Mouse (Mus musculus): ENCODE measurements around the gene Tiam2. TPM values are rescaled to one million over a fixed set of nuclear protein-coding genes. Genes with fewer than 3 reads are reported as not detected.
A peak's percentile ranks its signal among the peaks of the same experiment; 100 is the strongest.

Gene Tiam2
- 4.4 and 5.6 TPM in 2 replicates for polyA plus RNA-seq (2016; fragmentation: Nextera tagmentation; extraction: Ambion mirVana)

DNA sequence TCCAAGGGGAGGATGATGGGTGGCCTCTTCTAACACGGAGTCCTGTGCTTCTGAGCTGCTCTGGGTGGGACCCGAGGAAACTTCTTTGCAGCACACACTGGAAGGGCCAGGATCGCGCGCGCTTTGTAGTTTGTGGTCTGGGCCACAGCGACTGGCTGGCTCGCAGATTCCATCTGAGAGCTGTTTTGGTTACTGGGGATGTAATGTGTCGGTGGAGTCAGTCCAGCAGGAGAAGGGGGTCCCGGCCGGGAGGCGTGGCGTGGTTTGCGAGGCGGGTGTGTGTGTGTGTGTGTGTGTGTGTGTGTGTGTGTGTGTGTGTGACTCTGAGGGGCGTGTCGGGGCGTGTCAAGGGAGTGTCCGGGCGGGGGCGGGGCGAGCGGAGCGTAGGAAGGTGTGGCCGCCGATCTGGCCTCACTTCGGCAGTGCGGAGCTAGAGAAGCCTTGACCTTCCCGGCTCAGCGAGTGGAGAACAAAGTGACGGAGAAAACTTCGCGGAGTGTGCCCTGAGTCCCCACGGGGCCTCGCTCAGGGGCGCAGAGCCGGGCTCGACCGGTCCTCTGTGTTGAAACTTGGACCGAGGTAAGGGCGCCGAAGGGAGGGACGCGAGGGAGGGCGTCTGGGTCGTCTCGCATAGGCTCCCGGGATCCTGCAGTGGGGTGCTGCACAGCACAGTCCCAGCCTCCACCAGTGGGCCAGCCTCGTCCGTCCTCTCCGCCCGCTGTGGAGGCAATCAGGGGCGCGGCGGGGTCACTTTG, at the start of gene Tiam2:
TSS of gene Tiam2 (plus strand) at position 426 of the 755 bp plus-strand sequence.
- no peaks in the 10 kb centered on the region for H3K9me3 ChIP-seq (replicated peaks)
- H3K36me3 ChIP-seq = no peaks in the 10 kb centered on the region
- H3K27ac ChIP-seq (ENCODE audit: poor library complexity, severe bottlenecking) = no peak within 1 kb of the TSS
- 0 out of 2 replicates have a peak, but pooled peaks cover 3% of the 10 kb centered on the region for H3K4me1 ChIP-seq (replicated peaks)
- peak within 1 kb of the TSS; percentile 73 for H3K9ac ChIP-seq
- H3K4me3 ChIP-seq = peak within 1 kb of the TSS; percentile 66
- WGBS = under 1% methylated on average over 50 of the region's 55 CpGs
- ATAC-seq (ENCODE audit: insufficient number of reproducible peaks, low FRiP score) = peak; percentile 85
- peak within 1 kb of the TSS; percentile 96 for H3K4me2 ChIP-seq
- 0 out of 2 replicates have a peak, but pooled peaks cover 5% of the 10 kb centered on the region for H3K27me3 ChIP-seq (replicated peaks)

DNA sequence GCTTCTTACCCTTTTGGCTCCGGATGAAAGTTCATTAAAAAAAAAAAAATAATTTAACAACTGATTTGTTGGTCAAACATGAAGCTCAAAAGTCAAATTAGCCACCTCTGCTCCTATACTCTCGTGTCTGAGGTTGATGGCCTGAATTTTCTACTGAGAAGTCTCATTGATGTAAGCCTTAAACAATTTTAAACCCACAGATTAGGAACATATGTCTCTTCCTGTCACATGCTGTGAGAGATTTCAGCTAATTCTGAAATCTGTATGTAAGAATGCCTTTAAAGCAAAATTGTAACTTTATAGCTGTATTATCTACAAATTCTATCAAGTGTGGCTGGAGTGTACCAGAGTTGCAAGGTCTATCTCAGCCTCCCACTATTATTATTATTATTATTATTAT, 46.1 kb upstream of the Tiam2 start:
- no peak for ATAC-seq (ENCODE audit: insufficient number of reproducible peaks, low FRiP score)
- Histone ChIP-seq H3K9me3 (replicated peaks) (no peaks in the 10 kb centered on the region), H3K4me1 (replicated peaks) (peaks cover 26% of the 10 kb centered on the region), H3K4me2 (no peak overlapping the region), H3K9ac (no peak overlapping the region), H3K27me3 (replicated peaks) (no peaks in the 10 kb centered on the region), H3K4me3 (no peak overlapping the region), H3K27ac (ENCODE audit: poor library complexity, severe bottlenecking) (no peak overlapping the region; the same call in 1 of the 2 replicates), H3K36me3 (no peaks in the 10 kb centered on the region)
- 68% methylated on average over 2 of the region's 2 CpGs for WGBS

DNA sequence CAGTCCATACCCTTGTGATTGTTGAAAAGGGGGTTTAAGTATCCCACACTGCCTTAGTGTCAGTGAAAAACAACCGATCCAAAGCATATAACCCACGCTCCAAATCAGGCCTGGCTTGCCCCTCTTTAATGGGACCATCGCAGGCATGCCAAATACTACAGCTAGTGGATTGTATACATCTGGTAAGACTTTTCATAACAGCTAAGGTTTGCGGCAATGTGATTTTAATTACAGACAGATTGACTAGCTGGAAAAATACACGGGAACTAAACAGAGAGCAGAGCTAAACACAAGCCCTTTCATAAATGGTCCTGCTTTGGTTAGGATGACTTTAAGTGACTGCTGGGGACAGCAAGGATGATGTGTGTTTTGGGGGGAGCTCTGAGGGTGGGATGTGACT, 44.4 kb upstream of the Tiam2 start:
- Histone ChIP-seq H3K9ac (no peak overlapping the region), H3K4me2 (no peak overlapping the region), H3K4me1 (replicated peaks) (peaks cover 31% of the 10 kb centered on the region), H3K36me3 (no peaks in the 10 kb centered on the region), H3K4me3 (no peak overlapping the region), H3K27me3 (replicated peaks) (no peaks in the 10 kb centered on the region), H3K9me3 (replicated peaks) (no peaks in the 10 kb centered on the region), H3K27ac (ENCODE audit: poor library complexity, severe bottlenecking) (no peak overlapping the region)
- no peak for ATAC-seq (ENCODE audit: insufficient number of reproducible peaks, low FRiP score)
- 78% methylated on average over 5 of the region's 5 CpGs for WGBS

DNA sequence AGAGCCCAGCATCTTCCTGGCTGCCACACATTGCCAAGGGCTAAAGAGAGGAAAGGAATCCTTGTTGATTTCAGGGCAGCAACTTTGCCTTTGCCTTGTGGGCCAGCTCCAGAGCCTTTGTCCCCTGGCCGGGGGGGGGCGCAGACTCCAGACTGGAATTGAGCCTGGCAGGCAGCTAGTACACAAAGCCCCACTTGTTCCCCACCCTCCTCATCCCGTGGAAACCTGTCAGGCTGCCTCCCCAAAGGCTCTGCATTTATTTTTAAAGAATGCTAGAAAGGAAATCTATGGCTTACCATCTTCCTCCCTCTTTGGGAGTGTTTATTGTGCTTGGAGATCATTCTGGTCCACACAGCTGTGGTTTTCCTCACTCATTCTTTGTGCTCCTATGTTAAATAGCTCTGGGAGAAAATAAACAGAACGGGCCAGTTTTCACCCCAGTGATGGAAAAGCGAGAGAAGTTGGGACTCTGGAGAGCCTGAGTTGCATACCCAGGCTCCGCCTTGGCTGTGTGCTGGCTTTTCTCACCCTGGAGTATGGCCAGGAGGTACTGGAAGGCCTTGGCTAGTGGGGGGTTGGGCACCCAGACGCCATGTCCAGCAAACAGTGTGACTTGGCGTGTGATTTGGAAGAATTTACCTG, 41.2 kb upstream of the Tiam2 start:
- Histone ChIP-seq H3K36me3 (no peaks in the 10 kb centered on the region), H3K9me3 (replicated peaks) (0 out of 2 replicates have a peak, but pooled peaks cover 2% of the 10 kb centered on the region), H3K4me2 (no peak overlapping the region), H3K27me3 (replicated peaks) (no peaks in the 10 kb centered on the region), H3K4me3 (no peak overlapping the region), H3K27ac (ENCODE audit: poor library complexity, severe bottlenecking) (peak overlapping the region; percentile 58), H3K9ac (no peak overlapping the region), H3K4me1 (replicated peaks) (peaks cover 19% of the 10 kb centered on the region)
- WGBS = 34% methylated on average over 8 of the region's 8 CpGs
- no peak for ATAC-seq (ENCODE audit: insufficient number of reproducible peaks, low FRiP score)

DNA sequence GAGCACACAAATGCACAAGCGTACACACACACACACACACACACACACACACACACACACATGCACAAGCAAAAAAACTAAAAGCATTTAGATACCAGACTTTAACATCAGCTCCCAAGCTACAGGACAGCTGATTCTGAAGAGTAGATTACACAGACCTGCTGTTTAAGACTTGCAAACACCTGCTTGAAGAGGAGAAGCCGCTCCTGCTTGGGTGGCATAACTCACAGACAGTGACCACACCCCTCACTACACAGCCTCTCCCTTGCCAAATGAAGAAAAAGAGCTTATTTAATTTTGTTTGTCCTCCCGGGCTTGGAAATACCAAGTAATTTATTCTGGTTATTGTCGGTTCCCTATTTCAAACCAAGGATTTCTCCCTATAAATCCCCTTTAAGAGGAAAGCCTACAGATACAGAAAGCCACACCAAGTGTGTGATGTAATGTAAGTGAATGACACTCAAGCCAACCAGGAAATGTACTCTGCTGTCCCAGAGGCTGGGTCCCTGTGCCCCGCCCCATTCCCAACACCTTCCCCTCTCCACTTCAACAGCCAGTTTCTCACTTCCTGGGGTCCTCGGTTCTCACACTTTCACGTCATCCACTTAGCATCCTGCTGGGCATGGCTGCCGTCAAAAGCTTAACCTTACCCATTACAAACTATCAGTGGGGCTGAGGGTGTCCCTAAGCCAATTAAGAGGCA, 40.1 kb upstream of the Tiam2 start:
- 52% methylated on average over 8 of the region's 8 CpGs for WGBS
- H3K9ac ChIP-seq = no peak overlapping the region
- no peak overlapping the region for H3K4me2 ChIP-seq
- ATAC-seq (ENCODE audit: insufficient number of reproducible peaks, low FRiP score) = no peak
- H3K4me3 ChIP-seq = no peak overlapping the region
- H3K27ac ChIP-seq (ENCODE audit: poor library complexity, severe bottlenecking) = no peak overlapping the region
- H3K36me3 ChIP-seq = no peaks in the 10 kb centered on the region
- H3K4me1 ChIP-seq (replicated peaks) = peaks cover 14% of the 10 kb centered on the region
- 0 out of 2 replicates have a peak, but pooled peaks cover 2% of the 10 kb centered on the region for H3K9me3 ChIP-seq (replicated peaks)
- H3K27me3 ChIP-seq (replicated peaks) = no peaks in the 10 kb centered on the region

DNA sequence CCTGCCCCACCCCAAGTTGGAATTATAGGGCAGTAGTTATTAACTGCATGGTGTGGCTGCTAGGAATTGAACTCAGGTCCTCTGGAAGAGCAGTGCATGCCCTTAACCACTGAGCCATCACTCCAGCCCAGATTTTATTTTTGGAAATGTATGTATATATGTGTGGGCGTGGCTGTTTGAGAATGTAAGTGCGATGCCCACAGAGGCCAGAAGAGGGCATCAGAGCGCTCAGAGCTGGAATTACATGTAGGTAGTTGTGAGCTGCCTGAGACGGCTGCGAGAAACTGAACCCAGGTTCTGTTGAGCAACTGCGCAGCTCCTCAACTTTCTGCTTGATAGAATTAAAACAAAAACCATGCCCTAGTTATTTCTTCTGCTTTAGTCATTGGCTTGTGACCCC, 38.0 kb upstream of the Tiam2 start:
- Histone ChIP-seq H3K27ac (ENCODE audit: poor library complexity, severe bottlenecking) (no peak overlapping the region), H3K4me1 (replicated peaks) (peaks cover 14% of the 10 kb centered on the region), H3K4me3 (no peak overlapping the region), H3K9me3 (replicated peaks) (0 out of 2 replicates have a peak, but pooled peaks cover 2% of the 10 kb centered on the region), H3K9ac (no peak overlapping the region), H3K36me3 (peaks cover 6% of the 10 kb centered on the region), H3K4me2 (no peak overlapping the region), H3K27me3 (replicated peaks) (no peaks in the 10 kb centered on the region)
- ATAC-seq (ENCODE audit: insufficient number of reproducible peaks, low FRiP score) = no peak
- WGBS = 22% methylated on average over 6 of the region's 6 CpGs

DNA sequence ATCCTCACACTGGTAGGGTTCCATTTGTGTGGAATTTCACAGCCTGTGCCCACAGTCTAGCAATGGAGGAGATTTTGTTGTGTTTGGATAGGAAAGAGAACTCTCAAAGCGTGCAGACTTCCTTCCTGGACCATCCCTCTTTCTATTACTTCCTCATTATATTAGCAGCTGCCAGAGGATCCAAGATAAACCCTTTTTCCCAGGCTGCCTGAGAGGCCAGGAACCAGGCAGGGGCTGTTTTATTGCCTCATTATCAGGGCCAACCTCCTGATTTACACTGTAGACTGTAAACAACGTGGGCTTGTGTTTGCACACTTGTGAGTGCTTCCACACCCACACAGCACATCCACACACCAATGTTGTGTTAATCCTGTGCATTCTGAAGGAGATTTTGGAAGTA, 31.3 kb upstream of the Tiam2 start:
- Histone ChIP-seq H3K27me3 (replicated peaks) (no peaks in the 10 kb centered on the region), H3K4me3 (no peak overlapping the region), H3K9ac (no peak overlapping the region), H3K4me1 (replicated peaks) (peaks cover 28% of the 10 kb centered on the region), H3K27ac (ENCODE audit: poor library complexity, severe bottlenecking) (no peak overlapping the region), H3K4me2 (no peak overlapping the region), H3K36me3 (peaks cover 6% of the 10 kb centered on the region), H3K9me3 (replicated peaks) (no peaks in the 10 kb centered on the region)
- WGBS = 23% methylated on average over 2 of the region's 2 CpGs
- ATAC-seq (ENCODE audit: insufficient number of reproducible peaks, low FRiP score) = 0 out of 2 replicates have a peak, but pooled peaks have one; percentile 35

DNA sequence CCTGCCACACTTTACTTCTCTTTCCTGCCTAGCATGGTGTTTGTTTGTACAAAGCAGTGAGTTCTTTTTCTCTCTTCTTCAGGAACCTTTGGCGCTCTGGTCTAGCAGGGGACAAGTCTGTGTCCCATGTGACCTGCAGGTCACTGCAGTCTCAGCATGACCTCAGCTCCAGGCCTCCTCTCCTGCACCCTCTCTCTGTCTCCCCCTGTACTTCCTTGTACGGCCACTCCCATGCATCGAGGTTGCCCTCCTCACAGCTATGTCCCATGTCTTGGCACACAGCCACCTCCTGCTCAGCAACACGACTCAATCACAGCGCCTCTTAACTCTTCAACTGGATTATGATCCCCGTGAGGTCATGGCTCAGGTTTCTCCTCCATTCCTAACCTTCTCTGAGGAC, 26.9 kb upstream of the Tiam2 start:
- ATAC-seq (ENCODE audit: insufficient number of reproducible peaks, low FRiP score) = peak; percentile 61; the same call in 1 of the 2 replicates
- Histone ChIP-seq H3K27me3 (replicated peaks) (no peaks in the 10 kb centered on the region), H3K27ac (ENCODE audit: poor library complexity, severe bottlenecking) (no peak overlapping the region), H3K4me1 (replicated peaks) (peaks cover 22% of the 10 kb centered on the region), H3K4me3 (no peak overlapping the region), H3K36me3 (no peaks in the 10 kb centered on the region), H3K9me3 (replicated peaks) (no peaks in the 10 kb centered on the region), H3K4me2 (no peak overlapping the region), H3K9ac (no peak overlapping the region)
- 39% methylated on average over 6 of the region's 6 CpGs for WGBS

DNA sequence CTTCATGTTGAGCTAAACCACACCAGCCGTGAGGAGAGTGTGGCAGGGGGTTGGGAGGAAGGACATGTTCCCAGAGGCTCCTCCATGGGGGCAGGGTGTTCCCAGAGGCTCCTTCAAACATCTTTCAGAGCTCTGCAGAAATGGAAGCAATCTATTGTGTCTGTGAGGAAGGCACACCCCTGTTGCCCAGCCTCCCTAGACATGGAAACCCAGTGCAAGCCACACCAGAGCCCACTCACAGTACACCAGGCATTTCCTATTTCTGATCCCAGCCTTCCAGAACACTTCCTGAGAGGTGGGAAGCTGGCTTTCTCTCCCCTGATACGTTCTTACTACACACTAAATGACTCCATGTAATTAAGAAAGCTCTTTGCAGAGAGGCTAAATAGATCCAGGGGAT, 20.4 kb upstream of the Tiam2 start:
- 38% methylated on average over 2 of the region's 2 CpGs for WGBS
- Histone ChIP-seq H3K9me3 (replicated peaks) (0 out of 2 replicates have a peak, but pooled peaks cover 3% of the 10 kb centered on the region), H3K4me1 (replicated peaks) (no peaks in the 10 kb centered on the region), H3K36me3 (peaks cover 12% of the 10 kb centered on the region), H3K9ac (no peak overlapping the region), H3K27me3 (replicated peaks) (no peaks in the 10 kb centered on the region), H3K4me2 (no peak overlapping the region), H3K27ac (ENCODE audit: poor library complexity, severe bottlenecking) (no peak overlapping the region), H3K4me3 (no peak overlapping the region)
- peak; percentile 53; the same call in 1 of the 2 replicates for ATAC-seq (ENCODE audit: insufficient number of reproducible peaks, low FRiP score)

DNA sequence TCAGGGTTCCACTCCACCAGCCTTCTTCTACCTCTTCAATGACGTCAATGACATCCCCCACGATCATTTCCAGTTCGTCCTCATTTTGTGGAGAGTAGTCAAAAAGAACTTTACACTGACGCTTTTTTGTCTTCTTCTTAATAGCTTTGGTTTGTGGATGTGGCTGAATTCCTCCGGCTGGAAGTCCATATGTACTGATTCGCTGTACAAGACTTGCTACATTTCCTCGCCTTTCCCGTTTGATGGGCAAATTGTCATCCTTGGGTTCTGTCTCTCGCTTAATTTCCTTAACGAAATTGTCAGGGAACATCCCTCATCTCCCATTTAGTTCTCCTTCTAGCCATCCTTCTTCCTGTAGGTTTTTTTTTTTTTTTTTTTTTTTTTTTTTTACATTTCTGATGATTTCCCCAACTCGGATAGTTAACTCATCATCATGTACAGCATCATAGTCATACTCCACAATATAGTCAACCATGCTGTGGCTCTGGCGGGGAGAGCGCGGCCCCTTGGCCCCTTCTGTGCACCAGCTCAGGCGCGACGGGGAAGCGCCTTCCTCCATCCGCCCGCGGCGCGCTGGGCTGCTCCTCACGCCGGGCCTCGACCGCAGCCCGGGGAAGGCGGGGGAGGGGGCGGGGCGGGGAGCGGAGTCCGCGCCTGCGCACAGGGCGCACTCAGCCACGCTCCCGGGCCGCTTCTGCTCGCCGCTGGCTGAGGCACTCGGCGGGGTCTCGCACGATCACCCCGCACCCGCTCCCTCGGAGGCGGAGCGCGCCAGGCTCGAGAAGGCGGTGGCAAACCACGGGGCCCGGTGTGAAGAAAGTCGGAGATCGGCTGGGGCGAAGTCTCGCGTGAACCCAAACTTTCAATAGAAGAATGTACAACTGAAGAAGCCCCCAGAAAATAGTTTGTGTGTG, 12.4 kb upstream of the Tiam2 start:
- Histone ChIP-seq H3K9ac (peak overlapping the region; percentile 67), H3K4me3 (peak overlapping the region; percentile 53), H3K27me3 (replicated peaks) (no peaks in the 10 kb centered on the region), H3K9me3 (replicated peaks) (0 out of 2 replicates have a peak, but pooled peaks cover 3% of the 10 kb centered on the region), H3K4me2 (peak overlapping the region; percentile 72), H3K36me3 (no peaks in the 10 kb centered on the region), H3K27ac (ENCODE audit: poor library complexity, severe bottlenecking) (no peak overlapping the region), H3K4me1 (replicated peaks) (peaks cover 7% of the 10 kb centered on the region; the same call in 1 of the 2 replicates)
- WGBS = 9% methylated on average over 56 of the region's 60 CpGs
- peak; percentile 95 for ATAC-seq (ENCODE audit: insufficient number of reproducible peaks, low FRiP score)
